Mouse (Mus musculus): ENCODE measurements at regions not wholly inside any gene's neighbourhood (a gene's known extent, or its start where the extent isn't known, plus 50 kb on each side); places are given as distances from the start of the nearest gene placed in this dataset.

GRCm38 (mm10) chr8:89744267-89745028 is 603.7 kb downstream of the Tox3 start:
- H3K4me2 ChIP-seq (ENCODE audit: low read depth, low read length) = no peak overlapping the region
- no peak overlapping the region for H3K27ac ChIP-seq (ENCODE audit: low read length)

GRCm38 (mm10) chr8:89738657-89739056 is 609.5 kb downstream of the Tox3 start:
- ATAC-seq (replicated peaks; ENCODE audit: extremely low read depth, insufficient read depth, low FRiP score) = no peak
- 88% methylated on average over 3 of the region's 3 CpGs for WGBS
- H3K36me3 ChIP-seq (ENCODE audit: control insufficient read depth, insufficient read depth) = no peaks in the 10 kb centered on the region

More at GRCm38 (mm10) chr8:89744267-89745028, 603.7 kb downstream of the Tox3 start:
- H3K4me1 ChIP-seq (ENCODE audit: control insufficient read depth, insufficient read depth, low read length) = no peaks in the 10 kb centered on the region
- no peaks in the 10 kb centered on the region for H3K9me3 ChIP-seq (replicated peaks; ENCODE audit: control insufficient read depth, low read length)
- H3K4me3 ChIP-seq (ENCODE audit: low read length) = no peak overlapping the region
- 71% methylated on average over 11 of the region's 11 CpGs for WGBS
- H3K27me3 ChIP-seq (ENCODE audit: control insufficient read depth, insufficient read depth, low read length) = no peaks in the 10 kb centered on the region
- H3K36me3 ChIP-seq (ENCODE audit: control insufficient read depth, insufficient read depth) = no peaks in the 10 kb centered on the region
- no peak for ATAC-seq (replicated peaks; ENCODE audit: extremely low read depth, insufficient read depth, low FRiP score)
- H3K9ac ChIP-seq (ENCODE audit: low read length) = no peak overlapping the region

GRCm38 (mm10) chr8:89737636-89738035 is 610.5 kb downstream of the Tox3 start:
- Histone ChIP-seq H3K4me1 (ENCODE audit: control insufficient read depth, insufficient read depth, low read length) (no peaks in the 10 kb centered on the region), H3K4me2 (ENCODE audit: low read depth, low read length) (no peak overlapping the region), H3K9ac (ENCODE audit: low read length) (no peak overlapping the region), H3K4me3 (ENCODE audit: low read length) (no peak overlapping the region), H3K27ac (ENCODE audit: low read length) (no peak overlapping the region), H3K9me3 (replicated peaks; ENCODE audit: control insufficient read depth, low read length) (no peaks in the 10 kb centered on the region), H3K36me3 (ENCODE audit: control insufficient read depth, insufficient read depth) (no peaks in the 10 kb centered on the region), H3K27me3 (ENCODE audit: control insufficient read depth, insufficient read depth, low read length) (no peaks in the 10 kb centered on the region)
- 85% methylated on average over 1 of the region's 1 CpGs for WGBS
- no peak for ATAC-seq (replicated peaks; ENCODE audit: extremely low read depth, insufficient read depth, low FRiP score)

More at GRCm38 (mm10) chr8:89738657-89739056, 609.5 kb downstream of the Tox3 start:
- Histone ChIP-seq H3K4me1 (ENCODE audit: control insufficient read depth, insufficient read depth, low read length) (no peaks in the 10 kb centered on the region), H3K4me3 (ENCODE audit: low read length) (no peak overlapping the region), H3K27me3 (ENCODE audit: control insufficient read depth, insufficient read depth, low read length) (no peaks in the 10 kb centered on the region), H3K27ac (ENCODE audit: low read length) (no peak overlapping the region), H3K4me2 (ENCODE audit: low read depth, low read length) (no peak overlapping the region), H3K9me3 (replicated peaks; ENCODE audit: control insufficient read depth, low read length) (no peaks in the 10 kb centered on the region), H3K9ac (ENCODE audit: low read length) (no peak overlapping the region)

GRCm38 (mm10) chr8:89727252-89727651 is 620.9 kb downstream of the Tox3 start:
- H3K27me3 ChIP-seq (ENCODE audit: control insufficient read depth, insufficient read depth, low read length) = no peaks in the 10 kb centered on the region
- H3K27ac ChIP-seq (ENCODE audit: low read length) = no peak overlapping the region
- H3K4me2 ChIP-seq (ENCODE audit: low read depth, low read length) = no peak overlapping the region
- no peaks in the 10 kb centered on the region for H3K9me3 ChIP-seq (replicated peaks; ENCODE audit: control insufficient read depth, low read length)
- H3K4me1 ChIP-seq (ENCODE audit: control insufficient read depth, insufficient read depth, low read length) = peaks cover 10% of the 10 kb centered on the region
- no peaks in the 10 kb centered on the region for H3K36me3 ChIP-seq (ENCODE audit: control insufficient read depth, insufficient read depth)
- no peak overlapping the region for H3K9ac ChIP-seq (ENCODE audit: low read length)
- WGBS = 85% methylated on average over 6 of the region's 6 CpGs
- no peak overlapping the region for H3K4me3 ChIP-seq (ENCODE audit: low read length)
- ATAC-seq (replicated peaks; ENCODE audit: extremely low read depth, insufficient read depth, low FRiP score) = no peak

GRCm38 (mm10) chr8:89721684-89722305 is 626.3 kb downstream of the Tox3 start:
- no peaks in the 10 kb centered on the region for H3K36me3 ChIP-seq (ENCODE audit: control insufficient read depth, insufficient read depth)
- no peaks in the 10 kb centered on the region for H3K27me3 ChIP-seq (ENCODE audit: control insufficient read depth, insufficient read depth, low read length)
- ATAC-seq (replicated peaks; ENCODE audit: extremely low read depth, insufficient read depth, low FRiP score) = no peak
- no peak overlapping the region for H3K4me2 ChIP-seq (ENCODE audit: low read depth, low read length)
- H3K4me1 ChIP-seq (ENCODE audit: control insufficient read depth, insufficient read depth, low read length) = peaks cover 6% of the 10 kb centered on the region
- H3K4me3 ChIP-seq (ENCODE audit: low read length) = no peak overlapping the region
- no peak overlapping the region for H3K9ac ChIP-seq (ENCODE audit: low read length)
- no peaks in the 10 kb centered on the region for H3K9me3 ChIP-seq (replicated peaks; ENCODE audit: control insufficient read depth, low read length)
- 84% methylated on average over 5 of the region's 5 CpGs for WGBS
- H3K27ac ChIP-seq (ENCODE audit: low read length) = no peak overlapping the region

GRCm38 (mm10) chr8:89713880-89714279 is 634.3 kb downstream of the Tox3 start:
- Histone ChIP-seq H3K36me3 (ENCODE audit: control insufficient read depth, insufficient read depth) (no peaks in the 10 kb centered on the region), H3K4me2 (ENCODE audit: low read depth, low read length) (peak overlapping the region; percentile 7; the same call in 1 of the 2 replicates), H3K27ac (ENCODE audit: low read length) (no peak overlapping the region), H3K4me3 (ENCODE audit: low read length) (no peak overlapping the region), H3K9me3 (replicated peaks; ENCODE audit: control insufficient read depth, low read length) (no peaks in the 10 kb centered on the region), H3K9ac (ENCODE audit: low read length) (no peak overlapping the region), H3K27me3 (ENCODE audit: control insufficient read depth, insufficient read depth, low read length) (no peaks in the 10 kb centered on the region), H3K4me1 (ENCODE audit: control insufficient read depth, insufficient read depth, low read length) (peaks cover 4% of the 10 kb centered on the region; the same call in 1 of the 2 replicates)
- WGBS = 48% methylated on average over 6 of the region's 6 CpGs
- 0 out of 2 replicates have a peak, but pooled peaks have one; percentile 60 for ATAC-seq (replicated peaks; ENCODE audit: extremely low read depth, insufficient read depth, low FRiP score)

- Histone ChIP-seq H3K9ac (ENCODE audit: low read length) (no peak overlapping the region), H3K4me3 (ENCODE audit: low read length) (no peak overlapping the region), H3K27me3 (ENCODE audit: control insufficient read depth, insufficient read depth, low read length) (no peaks in the 10 kb centered on the region), H3K4me1 (ENCODE audit: control insufficient read depth, insufficient read depth, low read length) (no peaks in the 10 kb centered on the region), H3K9me3 (replicated peaks; ENCODE audit: control insufficient read depth, low read length) (no peaks in the 10 kb centered on the region), H3K4me2 (ENCODE audit: low read depth, low read length) (no peak overlapping the region), H3K36me3 (ENCODE audit: control insufficient read depth, insufficient read depth) (no peaks in the 10 kb centered on the region), H3K27ac (ENCODE audit: low read length) (no peak overlapping the region)
- ATAC-seq (replicated peaks; ENCODE audit: extremely low read depth, insufficient read depth, low FRiP score) = no peak
- WGBS = 36% methylated on average over 5 of the region's 5 CpGs
These were observed 640.7 kb downstream of the Tox3 start for GRCm38 (mm10) chr8:89707341-89707928.

- WGBS = 69% methylated on average over 6 of the region's 6 CpGs
- H3K4me3 ChIP-seq (ENCODE audit: low read length) = no peak overlapping the region
- H3K36me3 ChIP-seq (ENCODE audit: control insufficient read depth, insufficient read depth) = no peaks in the 10 kb centered on the region
- ATAC-seq (replicated peaks; ENCODE audit: extremely low read depth, insufficient read depth, low FRiP score) = no peak
- H3K4me2 ChIP-seq (ENCODE audit: low read depth, low read length) = no peak overlapping the region
- peaks cover 3% of the 10 kb centered on the region for H3K9me3 ChIP-seq (replicated peaks; ENCODE audit: control insufficient read depth, low read length)
- no peak overlapping the region for H3K27ac ChIP-seq (ENCODE audit: low read length)
- H3K4me1 ChIP-seq (ENCODE audit: control insufficient read depth, insufficient read depth, low read length) = no peaks in the 10 kb centered on the region
- no peak overlapping the region for H3K9ac ChIP-seq (ENCODE audit: low read length)
- no peaks in the 10 kb centered on the region for H3K27me3 ChIP-seq (ENCODE audit: control insufficient read depth, insufficient read depth, low read length)
These were observed 641.7 kb upstream of the Sall1 start for GRCm38 (mm10) chr8:89685696-89686095.

- Histone ChIP-seq H3K27ac (ENCODE audit: low read length) (no peak overlapping the region), H3K36me3 (ENCODE audit: control insufficient read depth, insufficient read depth) (no peaks in the 10 kb centered on the region), H3K4me3 (ENCODE audit: low read length) (no peak overlapping the region), H3K9me3 (replicated peaks; ENCODE audit: control insufficient read depth, low read length) (no peaks in the 10 kb centered on the region), H3K9ac (ENCODE audit: low read length) (no peak overlapping the region), H3K4me2 (ENCODE audit: low read depth, low read length) (no peak overlapping the region), H3K27me3 (ENCODE audit: control insufficient read depth, insufficient read depth, low read length) (no peaks in the 10 kb centered on the region), H3K4me1 (ENCODE audit: control insufficient read depth, insufficient read depth, low read length) (no peaks in the 10 kb centered on the region)
- no peak for ATAC-seq (replicated peaks; ENCODE audit: extremely low read depth, insufficient read depth, low FRiP score)
- WGBS = 80% methylated on average over 4 of the region's 4 CpGs
These were observed 637.0 kb upstream of the Sall1 start for GRCm38 (mm10) chr8:89680937-89681336.
